Mouse (Mus musculus) intestine, postnatal 0 days (tissue): ENCODE data around the gene Rasa2. TPM values are rescaled to one million over a fixed set of nuclear protein-coding genes. Genes with fewer than 3 reads are reported as not detected.

Experiments used
- ATAC-seq: fragments of 200-750 bp; cut with Nextera tagmentation; 2 replicates; pipeline ENCODE4 v1.8.0; 2017; ENCODE audit warnings: mild to moderate bottlenecking, moderate TSS enrichment, moderate library complexity
- H3K27ac ChIP-seq: fragments of 300-500 bp; sonication (generic); 2 replicates; pipeline ENCODE4 v1.5.1; 2014; ENCODE audit warnings: mild to moderate bottlenecking, low read depth, low read length, moderate library complexity
- H3K27me3 ChIP-seq: fragments of 300-500 bp; sonication (generic); replicated peaks from 2 replicates; pipeline ENCODE4 v1.6.1; 2014; ENCODE audit warnings: low read length, mixed read lengths; ENCODE audit not compliant: control insufficient read depth, insufficient read depth
- H3K36me3 ChIP-seq: fragments of 300-500 bp; sonication (generic); 2 replicates; pipeline ENCODE4 v1.6.1; 2014; ENCODE audit warnings: mild to moderate bottlenecking, moderate library complexity; ENCODE audit not compliant: control insufficient read depth, insufficient read depth
- H3K4me1 ChIP-seq: fragments of 300-500 bp; sonication (generic); replicated peaks from 2 replicates; pipeline ENCODE4 v1.6.1; 2014; ENCODE audit warnings: antibody characterized with exemption, low read length, mixed read lengths; ENCODE audit not compliant: control insufficient read depth, insufficient read depth
- H3K4me2 ChIP-seq: fragments of 300-500 bp; sonication (generic); replicated peaks from 2 replicates; pipeline ENCODE4 v1.6.1; 2014; ENCODE audit warnings: low read depth, mild to moderate bottlenecking, moderate library complexity
- H3K4me3 ChIP-seq: fragments of 300-500 bp; sonication (generic); 2 replicates; pipeline ENCODE4 v1.5.1; 2014; ENCODE audit warnings: low read depth, low read length
- H3K9ac ChIP-seq: fragments of 300-500 bp; sonication (generic); 2 replicates; pipeline ENCODE4 v1.6.1; 2014; ENCODE audit warnings: mild to moderate bottlenecking, low read depth, low read length
- H3K9me3 ChIP-seq: fragments of 300-500 bp; sonication (generic); 2 replicates; pipeline ENCODE4 v1.6.1; 2016; ENCODE audit warnings: mixed run types; ENCODE audit not compliant: control insufficient read depth
- CTCF ChIP-seq: sonication (generic); IDR thresholded peaks from 2 replicates; pipeline ENCODE4 v1.5.1; 2016; ENCODE audit warnings: low read depth, mild to moderate bottlenecking, control low read depth, antibody characterized with exemption, moderate library complexity
- WGBS: fragments of 180-500 bp; shearing (Covaris S2); extraction: QIAGEN DNeasy Blood & Tissue Kit; methylation state at CpG from one replicate; pipeline ENCODE4 v1.1.7; 2014; 5-methylcytosine and 5-hydroxymethylcytosine counted together
- polyA plus RNA-seq: library from polyadenylated mRNA; unstranded; fragments of >200 nt; fragmentation: Nextera tagmentation; extraction: Ambion mirVana; gene quantifications from 2 replicates; pipeline ENCODE4 v1.2.1, GENCODE M21; 2015

Gene Rasa2
- polyA plus RNA-seq, 1 experiment from 2014 or later: 16.2 TPM

- H3K4me3 ChIP-seq: no peak overlapping the region
- H3K9me3 ChIP-seq: no peaks in the 10 kb centered on the region
- H3K4me2 ChIP-seq: no peak overlapping the region
- WGBS: 53% methylated on average over 2 of the region's 2 CpGs
- no peaks in the 10 kb centered on the region for H3K27me3 ChIP-seq
- H3K36me3 ChIP-seq: no peaks in the 10 kb centered on the region
- H3K27ac ChIP-seq: no peak overlapping the region
- H3K9ac ChIP-seq: no peak overlapping the region
- ATAC-seq: no peak
- no peak for TF ChIP-seq CTCF
- H3K4me1 ChIP-seq: peaks cover 5% of the 10 kb centered on the region; the same call in 1 of the 2 replicates
Measured at GRCm38 (mm10) chr9:96659801-96660200, 28.4 kb upstream of the Rasa2 start.

GRCm38 (mm10) chr9:96653538-96653937, 22.1 kb upstream of the Rasa2 start:
- Histone ChIP-seq H3K36me3 (no peaks in the 10 kb centered on the region), H3K27me3 (no peaks in the 10 kb centered on the region), H3K9ac (no peak overlapping the region), H3K4me2 (no peak overlapping the region), H3K27ac (no peak overlapping the region), H3K4me3 (no peak overlapping the region), H3K9me3 (no peaks in the 10 kb centered on the region), H3K4me1 (no peaks in the 10 kb centered on the region)
- no peak for ATAC-seq
- WGBS: 66% methylated on average over 4 of the region's 4 CpGs
- TF ChIP-seq CTCF: no peak

- Histone ChIP-seq H3K4me3 (no peak overlapping the region), H3K36me3 (no peaks in the 10 kb centered on the region), H3K4me2 (no peak overlapping the region), H3K4me1 (no peaks in the 10 kb centered on the region), H3K9ac (no peak overlapping the region), H3K27me3 (no peaks in the 10 kb centered on the region), H3K9me3 (no peaks in the 10 kb centered on the region), H3K27ac (no peak overlapping the region)
- TF ChIP-seq CTCF: peak; percentile 71
- no peak for ATAC-seq
- WGBS: 57% methylated on average over 6 of the region's 6 CpGs
Measured at GRCm38 (mm10) chr9:96652763-96653162, 21.3 kb upstream of the Rasa2 start.

- no peak for ATAC-seq
- Histone ChIP-seq H3K4me2 (no peak overlapping the region), H3K4me3 (no peak overlapping the region), H3K27me3 (no peaks in the 10 kb centered on the region), H3K27ac (no peak overlapping the region), H3K9ac (no peak overlapping the region), H3K9me3 (no peaks in the 10 kb centered on the region), H3K36me3 (no peaks in the 10 kb centered on the region), H3K4me1 (no peaks in the 10 kb centered on the region)
- TF ChIP-seq CTCF: no peak
- WGBS: 75% methylated on average over 7 of the region's 7 CpGs
Measured at GRCm38 (mm10) chr9:96650807-96651206, 19.4 kb upstream of the Rasa2 start.

GRCm38 (mm10) chr9:96649924-96650323, 18.5 kb upstream of the Rasa2 start:
- H3K4me1 ChIP-seq: no peaks in the 10 kb centered on the region
- no peaks in the 10 kb centered on the region for H3K36me3 ChIP-seq
- no peak overlapping the region for H3K4me3 ChIP-seq
- H3K27ac ChIP-seq: peak overlapping the region; percentile 74
- no peaks in the 10 kb centered on the region for H3K27me3 ChIP-seq
- H3K9ac ChIP-seq: no peak overlapping the region
- TF ChIP-seq CTCF: no peak
- ATAC-seq: peak; percentile 98
- no peak overlapping the region for H3K4me2 ChIP-seq
- H3K9me3 ChIP-seq: no peaks in the 10 kb centered on the region
- WGBS: 32% methylated on average over 9 of the region's 9 CpGs

- no peak for TF ChIP-seq CTCF
- Histone ChIP-seq H3K27ac (peak overlapping the region; percentile 74; the same call in 1 of the 2 replicates), H3K4me2 (no peak overlapping the region), H3K36me3 (no peaks in the 10 kb centered on the region), H3K4me1 (no peaks in the 10 kb centered on the region), H3K4me3 (no peak overlapping the region), H3K9me3 (no peaks in the 10 kb centered on the region), H3K9ac (no peak overlapping the region), H3K27me3 (no peaks in the 10 kb centered on the region)
- ATAC-seq: no peak
- 91% methylated on average over 4 of the region's 4 CpGs for WGBS
Measured at GRCm38 (mm10) chr9:96649362-96649761, 17.9 kb upstream of the Rasa2 start.
